Mouse (Mus musculus): Measurements from ENCODE around the gene Iqgap1. TPM values are rescaled to one million over a fixed set of nuclear protein-coding genes. Genes with fewer than 3 reads are reported as not detected.

The Iqgap1 gene
- polyA plus RNA-seq, 1 experiment from 2014 or later, result 95.3 TPM

GRCm38 (mm10) chr7:80696334-80696733, 129.4 kb downstream of the Iqgap1 start:
- Histone ChIP-seq H3K9me3 (replicated peaks) (no peaks in the 10 kb centered on the region), H3K27ac (no peak overlapping the region), H3K4me1 (0 out of 2 replicates have a peak, but pooled peaks cover 7% of the 10 kb centered on the region), H3K4me3 (replicated peaks) (no peak overlapping the region), H3K9ac (no peak overlapping the region), H3K4me2 (no peak overlapping the region), H3K27me3 (no peaks in the 10 kb centered on the region), H3K36me3 (no peaks in the 10 kb centered on the region)
- no peak for ATAC-seq (replicated peaks; ENCODE audit: low FRiP score)
- 28% methylated on average over 1 of the region's 1 CpGs for WGBS

GRCm38 (mm10) chr7:80692472-80692871, 133.3 kb downstream of the Iqgap1 start:
- no peak overlapping the region for H3K27ac ChIP-seq
- WGBS, result 92% methylated on average over 9 of the region's 9 CpGs
- no peak for ATAC-seq (replicated peaks; ENCODE audit: low FRiP score)
- no peaks in the 10 kb centered on the region for H3K27me3 ChIP-seq
- H3K4me3 ChIP-seq (replicated peaks), result no peak overlapping the region
- no peaks in the 10 kb centered on the region for H3K9me3 ChIP-seq (replicated peaks)
- H3K9ac ChIP-seq, result no peak overlapping the region
- peaks cover 17% of the 10 kb centered on the region for H3K4me1 ChIP-seq
- no peaks in the 10 kb centered on the region for H3K36me3 ChIP-seq
- no peak overlapping the region for H3K4me2 ChIP-seq

DNA sequence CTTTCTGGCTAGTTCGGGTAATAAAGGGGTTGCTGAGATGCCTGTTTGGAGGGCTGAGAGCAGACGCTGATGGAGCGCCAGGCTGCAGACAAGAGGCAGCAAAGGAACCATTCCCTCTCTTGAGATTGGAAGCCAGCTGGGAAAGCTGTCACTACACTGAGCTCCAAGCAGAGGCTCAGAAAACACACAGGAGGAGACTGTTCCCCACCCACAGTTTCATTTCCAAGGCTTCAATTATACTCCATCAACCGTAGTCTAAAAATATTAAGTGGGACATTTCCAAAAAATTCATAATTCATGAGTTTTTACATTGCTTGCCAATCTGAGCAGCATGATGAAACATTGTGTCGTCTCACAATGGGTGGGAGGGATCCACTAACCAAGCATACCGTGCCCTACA, 134.6 kb downstream of the Iqgap1 start:
- H3K27me3 ChIP-seq, result no peaks in the 10 kb centered on the region
- no peaks in the 10 kb centered on the region for H3K36me3 ChIP-seq
- H3K4me1 ChIP-seq, result peaks cover 20% of the 10 kb centered on the region
- ATAC-seq (replicated peaks; ENCODE audit: low FRiP score), result no peak
- no peak overlapping the region for H3K9ac ChIP-seq
- no peak overlapping the region for H3K4me2 ChIP-seq
- H3K9me3 ChIP-seq (replicated peaks), result no peaks in the 10 kb centered on the region
- WGBS, result 62% methylated on average over 6 of the region's 6 CpGs
- no peak overlapping the region for H3K27ac ChIP-seq
- H3K4me3 ChIP-seq (replicated peaks), result no peak overlapping the region

DNA sequence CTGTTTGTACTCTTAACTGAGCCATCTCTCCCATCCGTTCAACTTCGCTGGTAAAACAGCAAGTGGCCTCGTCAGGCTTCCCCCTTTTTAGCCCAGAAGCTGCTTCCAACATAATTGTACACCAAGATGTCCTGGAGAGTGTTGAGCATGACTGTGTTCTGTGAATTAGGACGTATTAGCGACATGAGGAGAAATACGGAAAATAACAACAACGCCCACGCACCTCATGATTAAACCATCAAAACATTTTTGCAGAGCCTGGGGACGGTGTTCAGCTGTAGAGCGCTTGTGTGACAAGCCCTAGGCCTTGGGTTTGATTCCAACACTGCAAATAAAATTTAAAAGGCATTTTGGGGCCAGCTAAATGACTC, 136.6 kb downstream of the Iqgap1 start:
- no peaks in the 10 kb centered on the region for H3K9me3 ChIP-seq (replicated peaks)
- H3K27ac ChIP-seq, result peak overlapping the region; percentile 97
- peak overlapping the region; percentile 80 for H3K9ac ChIP-seq
- no peaks in the 10 kb centered on the region for H3K27me3 ChIP-seq
- peaks cover 21% of the 10 kb centered on the region for H3K4me1 ChIP-seq
- 15% methylated on average over 10 of the region's 10 CpGs for WGBS
- H3K36me3 ChIP-seq, result no peaks in the 10 kb centered on the region
- peak overlapping the region; percentile 83 for H3K4me2 ChIP-seq
- ATAC-seq (replicated peaks; ENCODE audit: low FRiP score), result no peak
- peak overlapping the region; percentile 86 for H3K4me3 ChIP-seq (replicated peaks)

DNA sequence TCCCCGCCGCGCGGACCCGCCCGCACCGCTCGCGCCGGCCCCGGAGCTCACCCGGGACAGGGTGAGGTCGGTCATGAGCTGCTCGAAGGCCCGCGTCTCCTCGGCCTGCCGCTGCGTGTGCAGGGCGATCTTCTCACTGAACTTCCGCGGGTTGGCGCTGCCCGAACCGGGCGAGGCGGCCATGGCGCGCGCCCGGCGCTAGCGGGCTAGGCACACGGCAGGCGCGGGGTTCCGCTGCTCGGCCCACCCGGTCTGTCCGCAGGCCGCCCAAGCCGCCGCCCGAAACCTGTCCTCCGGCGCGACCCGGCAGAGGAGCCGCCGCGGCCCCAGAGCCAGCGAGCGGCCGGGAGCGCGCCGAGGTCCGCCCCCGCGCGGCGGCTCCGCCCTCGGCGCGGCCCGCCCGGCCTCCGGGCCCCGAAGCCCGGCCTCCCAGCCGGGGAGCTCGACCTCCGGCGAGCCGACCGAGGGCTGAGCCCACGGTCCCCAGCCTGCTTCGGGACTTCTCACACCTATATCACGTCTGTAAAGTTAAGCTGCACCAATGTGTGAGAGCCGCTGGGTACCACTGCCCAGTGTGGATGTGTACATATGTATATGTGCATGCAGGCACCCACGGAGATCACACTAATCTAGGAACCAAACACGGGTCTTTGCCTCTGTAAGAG, 137.1 kb downstream of the Iqgap1 start, which contains the start of gene Crtc3:
Gene Crtc3 (minus strand): TSS at position 322 of the 665 bp plus-strand sequence.
- ATAC-seq (replicated peaks; ENCODE audit: low FRiP score), result peak; percentile 86
- under 1% methylated on average over 71 of the region's 83 CpGs for WGBS

DNA sequence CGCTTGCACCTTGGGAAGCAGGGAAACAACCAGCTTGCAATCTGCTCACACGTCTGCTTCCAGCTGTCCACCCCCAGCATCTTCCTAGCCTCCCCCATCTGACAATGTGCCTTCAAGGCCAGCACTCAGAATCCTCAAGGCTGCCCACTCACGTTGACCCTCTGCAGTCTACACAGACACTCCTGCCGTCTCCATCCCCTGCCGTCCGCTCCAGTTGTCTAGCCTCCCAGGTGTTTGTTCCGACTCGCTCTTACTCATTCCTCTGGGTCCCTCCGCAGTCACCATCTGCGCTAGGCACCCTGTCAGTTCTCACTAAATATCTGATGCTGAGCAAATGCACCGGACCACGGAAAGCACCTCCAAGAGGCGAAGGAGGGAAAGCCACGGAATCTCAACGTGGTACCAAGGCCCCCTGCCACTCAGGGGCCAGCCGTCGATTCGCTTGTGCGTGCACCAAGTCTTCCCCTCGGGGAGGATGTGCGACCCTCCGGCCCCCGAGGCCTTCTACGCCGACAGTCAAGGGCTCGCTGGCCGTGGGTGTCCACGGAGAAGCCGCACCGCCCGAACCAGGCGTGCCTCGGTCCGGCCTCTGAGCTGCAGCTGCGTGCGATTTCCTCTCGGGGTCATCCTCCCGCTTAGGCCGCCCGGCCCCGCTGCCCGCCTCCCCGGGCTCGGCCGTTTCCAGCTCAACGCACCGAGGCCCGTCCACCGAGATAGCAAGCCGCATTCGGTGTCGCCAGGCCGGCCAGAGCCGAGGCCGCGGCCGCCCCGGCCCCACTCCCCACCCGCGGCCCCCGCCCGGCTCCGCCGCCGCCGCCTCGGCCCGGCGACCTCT, 137.8 kb downstream of the Iqgap1 start:
- Histone ChIP-seq H3K9me3 (replicated peaks) (no peaks in the 10 kb centered on the region), H3K4me2 (peak overlapping the region; percentile 83), H3K4me3 (replicated peaks) (peak overlapping the region; percentile 86), H3K9ac (peak overlapping the region; percentile 80), H3K27ac (peak overlapping the region; percentile 97), H3K36me3 (no peaks in the 10 kb centered on the region), H3K27me3 (no peaks in the 10 kb centered on the region), H3K4me1 (peaks cover 26% of the 10 kb centered on the region)
- 1% methylated on average over 69 of the region's 69 CpGs for WGBS
- peak; percentile 53 for ATAC-seq (replicated peaks; ENCODE audit: low FRiP score)

More for the DNA sequence above, 137.1 kb downstream of the Iqgap1 start, which contains the start of gene Crtc3:
- Histone ChIP-seq H3K4me1 (peaks cover 24% of the 10 kb centered on the region), H3K9ac (peak within 1 kb of the TSS; percentile 80), H3K27ac (peak within 1 kb of the TSS; percentile 97), H3K36me3 (no peaks in the 10 kb centered on the region), H3K4me3 (replicated peaks) (peak within 1 kb of the TSS; percentile 86), H3K27me3 (no peaks in the 10 kb centered on the region), H3K9me3 (replicated peaks) (no peaks in the 10 kb centered on the region), H3K4me2 (peak within 1 kb of the TSS; percentile 83)

- Histone ChIP-seq H3K9me3 (replicated peaks) (no peaks in the 10 kb centered on the region), H3K36me3 (no peaks in the 10 kb centered on the region), H3K4me2 (no peak overlapping the region), H3K9ac (no peak overlapping the region), H3K4me1 (peaks cover 37% of the 10 kb centered on the region), H3K27me3 (no peaks in the 10 kb centered on the region), H3K27ac (no peak overlapping the region), H3K4me3 (replicated peaks) (no peak overlapping the region)
- ATAC-seq (replicated peaks; ENCODE audit: low FRiP score), result no peak
- WGBS, result 79% methylated on average over 5 of the region's 5 CpGs
Measured at GRCm38 (mm10) chr7:80685639-80686038, 140.1 kb downstream of the Iqgap1 start.

DNA sequence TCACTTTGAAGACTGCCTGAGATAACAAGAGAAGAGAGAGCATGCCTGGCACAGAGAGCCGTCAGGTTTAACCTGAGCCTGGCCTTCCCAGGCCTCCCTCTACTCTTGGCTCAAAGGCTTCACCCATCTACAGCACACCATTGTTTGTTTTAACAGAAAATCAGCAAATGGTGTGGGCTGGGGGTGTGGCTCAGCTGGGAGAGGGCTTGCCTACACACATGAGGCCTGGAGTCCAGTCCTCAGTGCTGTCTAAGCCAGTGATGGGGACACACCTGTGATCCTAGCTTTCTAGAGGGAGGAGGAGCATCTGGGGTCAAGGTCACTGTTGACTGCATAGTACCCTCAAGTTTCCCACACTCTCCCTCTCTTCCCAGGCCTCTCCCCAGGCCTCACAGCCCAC, 143.1 kb downstream of the Iqgap1 start:
- Histone ChIP-seq H3K9ac (no peak overlapping the region), H3K4me1 (peaks cover 37% of the 10 kb centered on the region), H3K27me3 (no peaks in the 10 kb centered on the region), H3K27ac (no peak overlapping the region), H3K36me3 (no peaks in the 10 kb centered on the region), H3K4me2 (no peak overlapping the region), H3K9me3 (replicated peaks) (no peaks in the 10 kb centered on the region), H3K4me3 (replicated peaks) (no peak overlapping the region)
- no peak for ATAC-seq (replicated peaks; ENCODE audit: low FRiP score)
- WGBS, result 60% methylated on average over 1 of the region's 1 CpGs

DNA sequence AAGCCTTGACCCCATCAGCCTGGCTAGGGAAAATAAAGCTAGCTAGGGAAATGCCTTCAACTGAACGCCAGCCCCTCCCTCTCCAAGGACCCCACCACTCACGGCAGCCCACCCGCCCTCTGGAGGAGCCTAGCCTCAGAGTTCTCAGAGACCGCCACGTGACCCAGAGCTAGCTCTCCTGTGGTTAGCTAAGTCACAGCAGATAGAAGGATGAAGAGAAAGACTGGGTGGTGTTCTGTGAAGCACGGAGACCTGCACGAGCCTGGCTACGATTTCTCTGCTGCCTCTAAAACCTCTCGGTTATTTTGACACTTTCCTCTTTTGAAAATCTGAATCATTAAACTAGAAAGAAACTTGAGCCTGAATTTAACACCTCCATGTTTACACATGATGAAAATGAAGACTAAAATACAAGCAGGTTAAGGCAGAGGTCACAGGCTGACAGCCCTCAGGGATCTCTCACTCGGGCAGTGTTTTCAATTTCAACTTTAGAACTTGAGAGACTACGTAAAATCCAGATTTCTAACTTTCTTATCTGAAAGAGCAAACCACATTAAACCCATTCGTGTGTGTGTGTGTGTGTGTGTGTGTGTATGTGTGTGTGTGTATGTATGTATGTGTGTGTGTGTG, 145.4 kb downstream of the Iqgap1 start:
- Histone ChIP-seq H3K4me3 (replicated peaks) (no peak overlapping the region), H3K4me2 (0 out of 2 replicates have a peak overlapping the region, but pooled peaks have one; percentile 21), H3K36me3 (peaks cover 11% of the 10 kb centered on the region), H3K27me3 (no peaks in the 10 kb centered on the region), H3K9ac (no peak overlapping the region), H3K27ac (peak overlapping the region; percentile 32; the same call in 1 of the 2 replicates), H3K4me1 (peaks cover 25% of the 10 kb centered on the region), H3K9me3 (replicated peaks) (no peaks in the 10 kb centered on the region)
- WGBS, result 13% methylated on average over 12 of the region's 12 CpGs
- peak; percentile 75 for ATAC-seq (replicated peaks; ENCODE audit: low FRiP score)

GRCm38 (mm10) chr7:80672323-80672722, 153.5 kb downstream of the Iqgap1 start:
- H3K9me3 ChIP-seq (replicated peaks), result no peaks in the 10 kb centered on the region
- no peak overlapping the region for H3K4me2 ChIP-seq
- H3K27me3 ChIP-seq, result no peaks in the 10 kb centered on the region
- no peak overlapping the region for H3K9ac ChIP-seq
- H3K36me3 ChIP-seq, result peaks cover 17% of the 10 kb centered on the region
- no peak for ATAC-seq (replicated peaks; ENCODE audit: low FRiP score)
- 67% methylated on average over 3 of the region's 3 CpGs for WGBS
- H3K4me1 ChIP-seq, result peaks cover 10% of the 10 kb centered on the region
- no peak overlapping the region for H3K27ac ChIP-seq
- H3K4me3 ChIP-seq (replicated peaks), result no peak overlapping the region

GRCm38 (mm10) chr7:80670889-80671288, 154.9 kb downstream of the Iqgap1 start:
- H3K9me3 ChIP-seq (replicated peaks), result no peaks in the 10 kb centered on the region
- no peak overlapping the region for H3K9ac ChIP-seq
- H3K4me3 ChIP-seq (replicated peaks), result no peak overlapping the region
- no peak for ATAC-seq (replicated peaks; ENCODE audit: low FRiP score)
- peaks cover 6% of the 10 kb centered on the region for H3K36me3 ChIP-seq
- H3K4me1 ChIP-seq, result peaks cover 22% of the 10 kb centered on the region
- no peak overlapping the region for H3K4me2 ChIP-seq
- H3K27ac ChIP-seq, result no peak overlapping the region
- H3K27me3 ChIP-seq, result no peaks in the 10 kb centered on the region
- WGBS, result 83% methylated on average over 6 of the region's 6 CpGs

GRCm38 (mm10) chr7:80667190-80667589, 158.6 kb downstream of the Iqgap1 start:
- Histone ChIP-seq H3K9me3 (replicated peaks) (no peaks in the 10 kb centered on the region), H3K9ac (no peak overlapping the region), H3K27ac (peak overlapping the region; percentile 75), H3K4me1 (peaks cover 25% of the 10 kb centered on the region), H3K4me3 (replicated peaks) (no peak overlapping the region), H3K36me3 (peaks cover 2% of the 10 kb centered on the region; the same call in 1 of the 2 replicates), H3K4me2 (peak overlapping the region; percentile 16; the same call in 1 of the 2 replicates), H3K27me3 (no peaks in the 10 kb centered on the region)
- ATAC-seq (replicated peaks; ENCODE audit: low FRiP score), result 0 out of 2 replicates have a peak, but pooled peaks have one; percentile 3
- 40% methylated on average over 11 of the region's 11 CpGs for WGBS
